Mouse (Mus musculus) spleen, embryonic (tissue): ENCODE data around the gene Ankib1.
"Not testable (repeated sequence)": the region's sequence is repeated elsewhere in the genome, so short reads cannot be mapped to it uniquely, and the experiment has no call there.

Experiments
- CTCF ChIA-PET: fragments of 350-600 bp; sonication (Branson Sonifier 250); formaldehyde crosslinking; loops from one replicate; lab custom pipeline; 2022; lab: Charles Lee

Ankib1 gene

GRCm38 (mm10) chr5:3802433-3803291 is at the start of gene Ankib1, which contains the start of gene Krit1:
Gene Ankib1, minus strand, starts transcription at chr5:3802925.
Gene Krit1, plus strand, starts transcription at chr5:3803184.
- CTCF ChIA-PET = interaction anchor here (2.0 kb wide), 1 partner anchor 155 kb away, joined by 5 read pairs; no protein-coding TSS in a partner anchor

GRCm38 (mm10) chr5:3845026-3845425 is 42.3 kb upstream of the Ankib1 start, which contains the start of gene Lrrd1:
Gene Lrrd1, plus strand, starts transcription at chr5:3845173.
- CTCF ChIA-PET = no interaction called here

- CTCF ChIA-PET = no interaction called here
Measured at GRCm38 (mm10) chr5:3834107-3834506, 31.4 kb upstream of the Ankib1 start.

- CTCF ChIA-PET = no interaction called here
Measured at GRCm38 (mm10) chr5:3808472-3808871, 5.7 kb upstream of the Ankib1 start.

DNA sequence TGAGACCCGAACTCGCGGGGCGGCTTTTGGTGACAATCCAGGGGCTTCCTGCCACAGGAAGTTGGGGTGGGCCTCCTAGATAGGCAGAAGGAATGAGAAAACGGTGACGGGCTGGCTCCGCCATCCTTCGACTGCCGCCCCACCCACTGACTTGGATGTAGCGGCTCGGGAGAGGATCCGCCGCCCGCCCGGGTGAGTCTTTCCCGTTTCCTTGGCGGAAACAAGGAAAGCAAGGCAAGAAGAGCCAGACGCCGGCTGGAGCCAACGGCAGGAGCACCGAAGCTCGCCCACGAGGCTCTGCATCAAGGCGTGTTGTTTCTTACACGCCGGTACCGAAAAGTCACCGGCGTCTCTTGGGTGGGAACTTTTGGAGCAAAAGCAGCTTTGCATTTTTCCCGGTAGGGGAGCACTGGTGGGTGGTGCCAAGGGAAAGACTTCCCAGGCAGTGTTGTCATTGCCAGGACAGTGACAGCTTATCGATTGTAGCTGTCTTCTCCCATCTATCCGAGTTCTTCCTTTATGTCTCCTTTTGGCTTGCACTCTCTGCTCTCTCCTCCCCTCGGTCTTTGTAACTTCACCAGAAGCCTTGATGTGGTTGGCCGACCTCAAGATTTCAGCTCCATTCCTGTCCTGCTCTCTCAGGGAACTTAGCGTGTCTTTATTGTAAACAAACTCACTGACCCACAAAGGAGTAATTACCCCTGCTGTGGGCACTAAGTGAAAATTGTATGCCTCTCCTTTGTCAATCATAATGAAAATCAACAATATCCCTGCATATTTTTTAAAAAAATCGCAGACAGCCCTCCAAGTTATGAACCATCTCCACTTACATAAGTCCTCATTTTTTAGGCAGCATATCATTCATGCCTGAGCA is 804 bp upstream of the Ankib1 start:
- CTCF ChIA-PET = interaction anchor here (2.0 kb wide), 1 partner anchor 156 kb away, joined by 5 read pairs; no protein-coding TSS in a partner anchor

GRCm38 (mm10) chr5:3801672-3802432 is 873 bp downstream of the Ankib1 start:
- CTCF ChIA-PET = interaction anchor here (2.0 kb wide), 1 partner anchor 154 kb away, joined by 5 read pairs; no protein-coding TSS in a partner anchor

- CTCF ChIA-PET = no interaction called here
Measured at GRCm38 (mm10) chr5:3800881-3801280, 1.8 kb downstream of the Ankib1 start.

- CTCF ChIA-PET = no interaction called here
Measured at GRCm38 (mm10) chr5:3800041-3800440, 2.7 kb downstream of the Ankib1 start.

DNA sequence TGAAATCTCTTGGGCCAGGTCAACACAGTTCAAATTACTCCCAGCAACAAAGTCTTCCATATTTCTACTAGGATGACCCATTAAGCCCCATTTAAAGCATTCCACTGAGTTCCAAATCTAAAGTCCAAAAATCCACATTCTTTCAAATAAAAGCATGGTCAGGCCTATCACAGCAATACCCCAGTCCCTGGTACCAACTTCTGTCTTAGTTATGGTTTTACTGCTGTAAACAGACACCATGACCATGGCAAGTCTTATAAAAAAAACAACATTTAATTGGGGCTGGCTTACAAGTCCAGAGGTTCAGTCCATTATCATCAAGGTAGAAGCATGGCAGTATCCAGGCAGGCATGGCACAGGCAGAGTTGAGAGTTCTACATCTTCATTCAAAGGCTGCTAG is 4.1 kb downstream of the Ankib1 start:
- CTCF ChIA-PET = not testable (repeated sequence)

- CTCF ChIA-PET = not testable (repeated sequence)
Measured at GRCm38 (mm10) chr5:3797101-3797500, 5.6 kb downstream of the Ankib1 start.

GRCm38 (mm10) chr5:3791048-3791447 is 11.7 kb downstream of the Ankib1 start:
- CTCF ChIA-PET = no interaction called here

DNA sequence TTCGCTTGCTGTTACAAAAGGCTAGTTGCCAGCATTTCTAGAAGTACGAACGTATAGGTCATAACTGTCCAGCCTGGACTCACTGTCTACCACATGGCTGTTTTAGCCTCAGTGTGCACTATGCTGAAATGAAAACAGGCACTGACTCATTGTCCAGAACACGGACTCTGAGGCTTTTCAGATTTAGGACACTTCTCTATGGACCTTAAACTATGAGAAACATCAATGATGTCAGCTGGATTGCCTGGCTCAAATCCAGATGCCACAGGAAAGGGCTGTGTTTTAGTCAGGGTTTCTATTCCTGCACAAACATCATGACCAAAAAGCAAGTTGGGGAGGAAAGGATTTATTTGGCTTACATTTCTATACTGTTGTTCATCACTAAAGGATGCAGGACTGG is 15.2 kb downstream of the Ankib1 start:
- CTCF ChIA-PET = interaction anchor here (0.6 kb wide), 1 partner anchor 311 kb away, joined by 10 read pairs; no protein-coding TSS in a partner anchor

DNA sequence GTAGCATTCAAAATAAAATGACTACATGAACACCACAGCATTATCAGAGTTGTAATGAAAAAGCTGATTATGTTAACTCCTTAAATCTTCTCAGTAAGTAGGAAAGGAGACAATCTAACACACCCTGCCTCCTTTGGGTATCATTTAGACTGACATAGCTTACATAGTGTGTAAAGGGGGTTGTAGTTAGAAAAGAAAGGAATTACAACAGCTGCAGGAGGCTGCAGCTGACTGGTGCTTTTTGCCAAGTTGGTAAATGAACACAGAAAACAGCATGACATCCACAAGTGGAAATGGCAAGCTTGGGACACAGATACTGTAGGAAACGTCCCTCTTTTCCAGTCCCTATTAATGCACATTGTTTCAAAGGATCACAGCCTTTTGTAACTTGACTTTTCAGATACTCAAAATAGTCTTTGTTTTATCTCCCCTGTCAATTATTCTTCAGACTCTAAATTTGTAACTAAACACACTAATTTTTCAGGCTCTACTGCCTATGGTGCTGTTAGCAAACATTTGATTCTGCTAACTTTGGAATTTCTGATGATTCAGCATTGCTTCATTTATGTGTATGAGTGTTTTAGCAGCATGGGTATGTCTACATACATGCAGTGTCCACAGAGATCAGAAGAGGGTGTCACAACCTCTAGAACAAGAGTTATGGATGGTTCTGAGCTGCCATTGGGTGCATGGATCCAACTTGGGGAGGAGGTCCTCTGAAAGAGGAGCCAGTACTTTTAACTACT is 17.8 kb downstream of the Ankib1 start:
- CTCF ChIA-PET = no interaction called here

- CTCF ChIA-PET = no interaction called here
Measured at GRCm38 (mm10) chr5:3783947-3784681, 18.6 kb downstream of the Ankib1 start.

DNA sequence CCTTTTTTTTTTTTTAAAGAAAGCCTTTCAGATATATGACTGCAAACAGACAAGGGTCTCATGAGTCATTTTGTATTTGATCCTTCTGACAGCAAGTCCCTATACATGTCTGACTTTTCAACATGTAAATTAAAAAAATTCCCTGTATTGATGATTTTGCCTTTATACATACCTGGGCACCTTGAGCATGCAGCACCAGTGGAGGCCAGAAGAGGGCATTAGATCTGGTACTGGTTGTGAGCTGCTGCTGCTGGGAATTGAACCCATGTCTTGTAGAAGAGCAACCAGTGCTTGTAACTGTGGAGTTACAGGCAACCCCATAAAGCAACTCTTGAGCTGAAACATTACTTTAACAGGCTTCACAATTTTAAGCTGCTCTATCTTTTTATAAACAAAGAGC is 20.1 kb downstream of the Ankib1 start:
- CTCF ChIA-PET = interaction anchor here (0.6 kb wide), 1 partner anchor 165 kb away, joined by 16 read pairs; no protein-coding TSS in a partner anchor

GRCm38 (mm10) chr5:3772017-3772416 is 30.7 kb downstream of the Ankib1 start:
- CTCF ChIA-PET = no interaction called here

GRCm38 (mm10) chr5:3771512-3771911 is 31.2 kb downstream of the Ankib1 start:
- CTCF ChIA-PET = no interaction called here

GRCm38 (mm10) chr5:3750536-3750935 is 52.2 kb downstream of the Ankib1 start:
- CTCF ChIA-PET = not testable (repeated sequence)

DNA sequence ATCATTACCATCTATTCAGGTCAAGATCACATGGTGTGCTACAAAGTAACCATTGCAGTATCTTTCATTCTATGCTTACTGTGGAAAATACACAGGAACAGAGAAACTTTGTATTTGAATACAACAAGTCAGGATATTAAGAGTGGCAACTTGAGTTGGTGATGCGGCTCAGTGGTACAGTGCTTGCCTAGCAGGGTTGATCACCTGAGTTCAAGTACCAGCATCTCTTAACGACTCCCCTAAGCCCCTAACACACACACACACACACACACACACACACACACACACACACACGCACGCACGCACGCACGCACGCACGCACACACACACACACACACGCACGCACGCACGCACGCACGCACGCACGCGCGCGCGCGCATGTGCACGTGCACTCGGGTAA is 69.9 kb downstream of the Ankib1 start:
- CTCF ChIA-PET = not testable (repeated sequence)

- CTCF ChIA-PET = interaction anchor here (0.8 kb wide), 1 partner anchor 9 kb away, joined by 10 read pairs; no protein-coding TSS in a partner anchor
Measured at GRCm38 (mm10) chr5:3728820-3729219, 73.9 kb downstream of the Ankib1 start.
